Mouse (Mus musculus) lung, postnatal 0 days (tissue): ENCODE data around the gene Ino80d. TPM values are rescaled to one million over a fixed set of nuclear protein-coding genes. Genes with fewer than 3 reads are reported as not detected.

ENCODE experiments used
- ATAC-seq: fragments of 200-750 bp; cut with Nextera tagmentation; 2 replicates; pipeline ENCODE4 v1.8.0; 2017; ENCODE audit warnings: moderate library complexity
- DNase-seq: peaks from one replicate; pipeline ENCODE4 v3.0.0-alpha.2; 2016; ENCODE audit warnings: low spot score
- H3K27ac ChIP-seq: fragments of 300-500 bp; sonication (generic); 2 replicates; pipeline ENCODE4 v1.5.1; 2014; ENCODE audit warnings: antibody characterized with exemption, mild to moderate bottlenecking, low read length, mixed read lengths
- H3K27me3 ChIP-seq: fragments of 300-500 bp; sonication (generic); replicated peaks from 2 replicates; pipeline ENCODE4 v1.6.1; 2014; ENCODE audit warnings: low read length, mixed read lengths; ENCODE audit not compliant: insufficient read depth
- H3K36me3 ChIP-seq: fragments of 300-500 bp; sonication (generic); 2 replicates; pipeline ENCODE4 v1.6.1; 2014; ENCODE audit warnings: low read length, mixed read lengths; ENCODE audit not compliant: insufficient read depth
- H3K4me1 ChIP-seq: fragments of 300-500 bp; sonication (generic); 2 replicates; pipeline ENCODE4 v1.6.1; 2014; ENCODE audit warnings: antibody characterized with exemption, low read depth, low read length, mixed read lengths; ENCODE audit not compliant: insufficient read depth
- H3K4me2 ChIP-seq: fragments of 300-500 bp; sonication (generic); replicated peaks from 2 replicates; pipeline ENCODE4 v1.6.1; 2014; ENCODE audit warnings: low read depth, mild to moderate bottlenecking, low read length, moderate library complexity, mixed read lengths
- H3K4me3 ChIP-seq: fragments of 300-500 bp; sonication (generic); 2 replicates; pipeline ENCODE4 v1.5.1; 2014; ENCODE audit warnings: low read depth, low read length
- H3K9ac ChIP-seq: fragments of 300-500 bp; sonication (generic); replicated peaks from 2 replicates; pipeline ENCODE4 v1.6.1; 2014; ENCODE audit warnings: low read depth, mild to moderate bottlenecking
- H3K9me3 ChIP-seq: fragments of 300-500 bp; sonication (generic); 2 replicates; pipeline ENCODE4 v1.6.1; 2016; ENCODE audit warnings: low read length, mixed read lengths
- CTCF ChIP-seq: IDR thresholded peaks from 2 replicates; pipeline ENCODE4 v1.5.1; 2016; ENCODE audit warnings: antibody characterized with exemption, mild to moderate bottlenecking
- EP300 ChIP-seq: IDR thresholded peaks from 2 replicates; pipeline ENCODE4 v1.6.1; 2016; ENCODE audit warnings: antibody characterized with exemption, mild to moderate bottlenecking, control low read depth
- WGBS: fragments of 180-500 bp; shearing (Covaris S2); extraction: QIAGEN DNeasy Blood & Tissue Kit; methylation state at CpG from one replicate; pipeline ENCODE4 v1.1.7; 2014; 5-methylcytosine and 5-hydroxymethylcytosine counted together
- polyA plus RNA-seq: library from polyadenylated mRNA; unstranded; fragments of >200 nt; fragmentation: Nextera tagmentation; extraction: Ambion mirVana; gene quantifications from 2 replicates; pipeline ENCODE4 v1.2.1, GENCODE M21; 2015

Ino80d gene
- polyA plus RNA-seq, 1 experiment from 2014 or later, result 7.5 TPM

GRCm38 (mm10) chr1:63032929-63033328, 81.5 kb downstream of the Ino80d start:
- ATAC-seq, result peak; percentile 97
- no peak overlapping the region for H3K4me3 ChIP-seq
- no peak overlapping the region for H3K9ac ChIP-seq
- WGBS, result 64% methylated on average over 3 of the region's 3 CpGs
- H3K4me1 ChIP-seq, result no peaks in the 10 kb centered on the region
- H3K36me3 ChIP-seq, result no peaks in the 10 kb centered on the region
- no peak overlapping the region for H3K27ac ChIP-seq
- H3K9me3 ChIP-seq, result no peaks in the 10 kb centered on the region
- no peak overlapping the region for H3K4me2 ChIP-seq
- H3K27me3 ChIP-seq, result no peaks in the 10 kb centered on the region
- DNase-seq, result peak; percentile 88
- TF ChIP-seq EP300 (peak; percentile 63), CTCF (no peak)

GRCm38 (mm10) chr1:63019916-63020315, 94.6 kb downstream of the Ino80d start:
- Histone ChIP-seq H3K4me1 (no peaks in the 10 kb centered on the region), H3K9me3 (no peaks in the 10 kb centered on the region), H3K27me3 (no peaks in the 10 kb centered on the region), H3K27ac (no peak overlapping the region), H3K9ac (no peak overlapping the region), H3K4me3 (no peak overlapping the region), H3K36me3 (no peaks in the 10 kb centered on the region), H3K4me2 (no peak overlapping the region)
- DNase-seq (no peak), ATAC-seq (no peak)
- 31% methylated on average over 2 of the region's 2 CpGs for WGBS
- TF ChIP-seq EP300 (no peak), CTCF (no peak)

DNA sequence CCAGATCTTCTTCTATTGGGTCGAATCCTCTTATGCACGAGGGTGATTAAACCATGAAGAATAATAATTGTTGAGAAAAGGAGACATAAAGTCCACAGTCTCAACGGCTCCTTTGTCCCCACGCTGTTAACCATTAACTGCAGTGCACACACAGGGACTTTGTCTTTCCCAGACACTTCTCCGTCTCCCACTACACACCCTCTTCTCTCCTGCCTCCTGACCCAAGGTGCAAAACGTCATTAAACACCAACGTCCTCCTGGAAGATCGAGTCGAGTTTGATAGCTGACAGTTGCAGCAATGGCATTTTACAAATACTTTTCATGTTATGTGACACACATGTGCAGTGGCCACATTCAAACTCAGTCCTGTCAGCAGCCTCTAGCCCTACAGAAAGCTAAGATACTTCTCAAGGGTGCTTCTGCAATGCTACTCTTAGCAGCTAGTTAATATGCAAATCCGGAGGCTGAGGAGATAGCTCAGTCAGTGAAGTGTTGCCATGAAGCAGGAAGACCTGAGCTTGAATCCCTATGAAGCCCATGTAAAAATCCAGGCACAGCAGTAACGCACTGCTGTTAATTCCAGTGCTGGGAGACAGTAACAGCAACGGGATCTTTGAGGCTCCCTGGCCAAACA, 109.3 kb downstream of the Ino80d start:
- Histone ChIP-seq H3K27me3 (no peaks in the 10 kb centered on the region), H3K27ac (no peak overlapping the region), H3K36me3 (no peaks in the 10 kb centered on the region), H3K4me1 (no peaks in the 10 kb centered on the region), H3K9ac (no peak overlapping the region), H3K9me3 (no peaks in the 10 kb centered on the region), H3K4me3 (no peak overlapping the region), H3K4me2 (no peak overlapping the region)
- TF ChIP-seq CTCF (no peak), EP300 (no peak)
- DNase-seq (peak; percentile 54), ATAC-seq (peak; percentile 56; the same call in 1 of the 2 replicates)
- 29% methylated on average over 12 of the region's 12 CpGs for WGBS

DNA sequence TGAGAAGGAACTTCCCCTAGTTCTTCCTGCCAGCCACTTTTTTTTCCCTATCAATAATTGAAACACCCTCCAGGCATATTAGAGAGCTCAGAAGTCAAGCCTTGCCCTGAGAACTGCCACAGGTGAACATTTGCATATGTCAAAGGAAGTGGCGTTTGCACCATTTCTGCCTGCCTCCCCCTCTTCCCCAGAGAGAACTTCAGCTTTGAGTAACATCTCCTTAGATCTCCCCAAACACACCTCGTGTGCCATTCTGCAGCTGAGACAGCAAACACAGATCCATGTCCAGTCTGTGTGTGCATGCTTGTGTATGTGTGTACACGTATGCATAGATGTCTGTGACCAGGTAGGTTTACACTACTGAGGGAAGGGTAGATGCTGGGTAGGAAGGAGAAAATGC, 112.6 kb downstream of the Ino80d start:
- H3K27me3 ChIP-seq, result no peaks in the 10 kb centered on the region
- no peaks in the 10 kb centered on the region for H3K9me3 ChIP-seq
- no peak overlapping the region for H3K4me2 ChIP-seq
- H3K4me1 ChIP-seq, result no peaks in the 10 kb centered on the region
- H3K4me3 ChIP-seq, result no peak overlapping the region
- H3K36me3 ChIP-seq, result no peaks in the 10 kb centered on the region
- ATAC-seq, result no peak
- no peak for DNase-seq
- TF ChIP-seq CTCF, result no peak
- TF ChIP-seq EP300, result no peak
- no peak overlapping the region for H3K9ac ChIP-seq
- H3K27ac ChIP-seq, result no peak overlapping the region
- WGBS, result 49% methylated on average over 3 of the region's 3 CpGs

- Histone ChIP-seq H3K27ac (no peak overlapping the region), H3K4me1 (no peaks in the 10 kb centered on the region), H3K4me2 (no peak overlapping the region), H3K27me3 (no peaks in the 10 kb centered on the region), H3K9ac (no peak overlapping the region), H3K36me3 (no peaks in the 10 kb centered on the region), H3K9me3 (no peaks in the 10 kb centered on the region), H3K4me3 (no peak overlapping the region)
- no peak for DNase-seq
- TF ChIP-seq CTCF (no peak), EP300 (no peak)
- no peak for ATAC-seq
- WGBS, result 86% methylated on average over 1 of the region's 1 CpGs
These were observed 121.1 kb downstream of the Ino80d start for GRCm38 (mm10) chr1:62993348-62993747.

DNA sequence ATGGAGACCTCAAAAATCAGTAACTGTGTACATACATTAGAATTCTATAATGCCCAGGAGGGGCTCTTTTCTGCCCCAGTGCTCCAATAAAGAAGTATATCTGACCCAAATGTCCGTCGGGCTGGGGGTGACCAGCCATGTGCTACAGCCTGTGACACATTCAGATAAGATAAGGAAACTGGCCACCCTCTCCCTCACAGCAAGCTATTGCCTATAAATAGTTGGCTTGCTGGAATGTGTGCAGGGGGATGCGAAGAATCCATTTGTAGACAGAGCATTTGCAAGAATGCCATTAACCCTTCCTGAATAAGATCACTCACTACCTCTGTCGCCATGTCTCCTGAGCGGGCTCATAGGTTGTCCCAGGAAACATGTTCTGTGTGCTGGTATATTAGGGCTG, 121.8 kb downstream of the Ino80d start:
- H3K27ac ChIP-seq, result no peak overlapping the region

DNA sequence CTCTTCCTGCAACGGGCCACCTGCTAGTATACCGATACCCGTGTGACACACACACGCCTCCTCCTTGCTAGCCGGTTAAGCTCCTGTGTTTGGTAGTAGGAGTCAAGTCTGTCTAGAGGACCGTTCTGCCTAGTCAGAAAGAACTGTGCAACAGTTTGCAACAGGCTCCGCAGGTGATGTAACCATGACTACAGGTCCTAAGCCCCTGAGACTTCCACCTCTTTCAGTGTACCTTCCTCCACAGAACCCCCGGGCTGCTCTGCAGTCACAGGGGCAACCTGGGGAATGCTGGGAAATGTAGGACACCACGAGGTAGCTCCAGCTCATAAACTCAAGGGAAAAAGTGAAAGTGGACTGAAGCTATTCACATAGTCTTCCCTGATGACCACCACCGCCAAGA, 123.4 kb downstream of the Ino80d start:
- Histone ChIP-seq H3K4me3 (no peak overlapping the region), H3K4me2 (no peak overlapping the region), H3K9ac (no peak overlapping the region), H3K9me3 (no peaks in the 10 kb centered on the region), H3K27me3 (no peaks in the 10 kb centered on the region), H3K36me3 (no peaks in the 10 kb centered on the region), H3K27ac (no peak overlapping the region), H3K4me1 (peaks cover 4% of the 10 kb centered on the region; the same call in 1 of the 2 replicates)
- ATAC-seq, result no peak
- TF ChIP-seq EP300, result no peak
- TF ChIP-seq CTCF, result no peak
- DNase-seq, result no peak
- WGBS, result 74% methylated on average over 10 of the region's 10 CpGs

More for the DNA sequence above, 121.8 kb downstream of the Ino80d start:
- no peak overlapping the region for H3K4me3 ChIP-seq
- no peaks in the 10 kb centered on the region for H3K36me3 ChIP-seq
- H3K4me1 ChIP-seq, result no peaks in the 10 kb centered on the region
- no peaks in the 10 kb centered on the region for H3K9me3 ChIP-seq
- no peak overlapping the region for H3K9ac ChIP-seq
- TF ChIP-seq EP300 (no peak), CTCF (no peak)
- DNase-seq (no peak), ATAC-seq (no peak)
- no peaks in the 10 kb centered on the region for H3K27me3 ChIP-seq
- WGBS, result 37% methylated on average over 5 of the region's 5 CpGs
- H3K4me2 ChIP-seq, result no peak overlapping the region
